Mouse (Mus musculus): Measurements from ENCODE around the gene Pou6f2.

- TF ChIP-seq MAFK (IDR thresholded peaks at IDR 0.05; ENCODE audit: borderline replicate concordance, low read depth, low read length) (no peak), CTCF (IDR thresholded peaks at IDR 0.05 in 2 of 3, conservative IDR thresholded peaks at IDR 0.05 in 1 of 3; ENCODE audit: control insufficient read depth in 1 of 3, insufficient read depth in 1 of 3, low read depth in 2 of 3, low read length in 3 of 3, poor library complexity in 1 of 3, severe bottlenecking in 1 of 3) (no peak)
Measured at GRCm38 (mm10) chr13:18338910-18339501, 58.5 kb downstream of the Pou6f2 start.

Measured in MEL (cell line).